Mouse (Mus musculus) spleen, adult 2 months (tissue): Measurements from ENCODE around the gene E2f4.

Experiments used
- CTCF ChIP-seq: fragments of 200-500 bp; IDR thresholded peaks from 2 replicates; pipeline ENCODE4 v1.5.1; 2011; ENCODE audit warnings: mild to moderate bottlenecking, inconsistent platforms; ENCODE audit not compliant: insufficient read depth, insufficient read length, insufficient replicate concordance; ENCODE audit errors: extremely low read depth
- POLR2A ChIP-seq: fragments of 200-500 bp; IDR thresholded peaks from 2 replicates; pipeline ENCODE4 v1.6.1; 2011; ENCODE audit warnings: low read depth, low read length, inconsistent platforms

GRCm38 (mm10) chr8:105342768-105343167, 45.3 kb downstream of the E2f4 start:
- TF ChIP-seq CTCF, result no peak
- no peak for TF ChIP-seq POLR2A
